Mouse (Mus musculus) midbrain, embryonic 11.5 days (tissue): ENCODE results near the gene H6pd. TPM values are rescaled to one million over a fixed set of nuclear protein-coding genes. Genes with fewer than 3 reads are reported as not detected.

Experiments
- ATAC-seq: fragments of 200-750 bp; cut with Nextera tagmentation; 2 replicates; pipeline ENCODE4 v1.8.0; 2017; ENCODE audit warnings: moderate TSS enrichment, moderate library complexity; ENCODE audit not compliant: low FRiP score
- DNase-seq: peaks from one replicate; pipeline ENCODE4 v3.0.0; 2015; ENCODE audit warnings: low spot score; ENCODE audit errors: missing footprints
- H3K27ac ChIP-seq: fragments of 300-500 bp; sonication (generic); 2 replicates; pipeline ENCODE4 v1.5.1; 2014; ENCODE audit warnings: low read depth, low read length
- H3K27me3 ChIP-seq: fragments of 300-500 bp; sonication (generic); 2 replicates; pipeline ENCODE4 v1.6.1; 2014; ENCODE audit warnings: mild to moderate bottlenecking, low read length, moderate library complexity, mixed read lengths; ENCODE audit not compliant: control insufficient read depth, insufficient read depth
- H3K36me3 ChIP-seq: fragments of 300-500 bp; sonication (generic); 2 replicates; pipeline ENCODE4 v1.6.1; 2014; ENCODE audit warnings: mild to moderate bottlenecking, low read length, moderate library complexity, mixed read lengths; ENCODE audit not compliant: control insufficient read depth, insufficient read depth
- H3K4me1 ChIP-seq: fragments of 300-500 bp; sonication (generic); 2 replicates; pipeline ENCODE4 v1.6.1; 2014; ENCODE audit warnings: low read length; ENCODE audit not compliant: control insufficient read depth, insufficient read depth
- H3K4me2 ChIP-seq: fragments of 300-500 bp; sonication (generic); 2 replicates; pipeline ENCODE4 v1.6.1; 2014; ENCODE audit warnings: mild to moderate bottlenecking, moderate library complexity
- H3K4me3 ChIP-seq: fragments of 300-500 bp; sonication (generic); 2 replicates; pipeline ENCODE4 v1.5.1; 2014; ENCODE audit warnings: low read depth, low read length
- H3K9ac ChIP-seq: fragments of 300-500 bp; sonication (generic); 2 replicates; pipeline ENCODE4 v1.6.1; 2014; ENCODE audit warnings: low read length
- H3K9me3 ChIP-seq: fragments of 300-500 bp; sonication (generic); 2 replicates; pipeline ENCODE4 v1.6.1; 2016; ENCODE audit warnings: low read length; ENCODE audit not compliant: control insufficient read depth
- WGBS: fragments of 180-500 bp; shearing (Covaris S2); extraction: QIAGEN DNeasy Blood & Tissue Kit; methylation state at CpG from one replicate; pipeline ENCODE4 v1.1.7; 2014; 5-methylcytosine and 5-hydroxymethylcytosine counted together
- polyA plus RNA-seq: library from polyadenylated mRNA; unstranded; fragments of >200 nt; fragmentation: Nextera tagmentation; extraction: Ambion mirVana; gene quantifications from 2 replicates; pipeline ENCODE4 v1.2.1, GENCODE M21; 2014

The H6pd gene
- polyA plus RNA-seq, 1 experiment from 2014 or later = 2.4 TPM

- Histone ChIP-seq H3K9ac (peak overlapping the region; percentile 60), H3K27ac (no peak overlapping the region), H3K27me3 (peaks cover 44% of the 10 kb centered on the region), H3K9me3 (no peaks in the 10 kb centered on the region), H3K36me3 (no peaks in the 10 kb centered on the region), H3K4me3 (peak overlapping the region; percentile 57), H3K4me2 (peak overlapping the region; percentile 97), H3K4me1 (peaks cover 7% of the 10 kb centered on the region; the same call in 1 of the 2 replicates)
- DNase-seq = peak; percentile 93
- WGBS = 7% methylated on average over 32 of the region's 32 CpGs
- peak; percentile 12; the same call in 1 of the 2 replicates for ATAC-seq
Measured at GRCm38 (mm10) chr4:149953621-149954481, 55.0 kb downstream of the H6pd start.

- DNase-seq (no peak), ATAC-seq (no peak)
- H3K4me3 ChIP-seq = no peak overlapping the region
- no peak overlapping the region for H3K27ac ChIP-seq
- no peaks in the 10 kb centered on the region for H3K36me3 ChIP-seq
- 86% methylated on average over 9 of the region's 9 CpGs for WGBS
- peaks cover 41% of the 10 kb centered on the region for H3K27me3 ChIP-seq
- no peak overlapping the region for H3K9ac ChIP-seq
- H3K4me1 ChIP-seq = peaks cover 7% of the 10 kb centered on the region; the same call in 1 of the 2 replicates
- H3K4me2 ChIP-seq = no peak overlapping the region
- H3K9me3 ChIP-seq = no peaks in the 10 kb centered on the region
Measured at GRCm38 (mm10) chr4:149952201-149952600, 56.6 kb downstream of the H6pd start.

- H3K4me3 ChIP-seq = no peak overlapping the region
- no peaks in the 10 kb centered on the region for H3K9me3 ChIP-seq
- peaks cover 31% of the 10 kb centered on the region for H3K27me3 ChIP-seq
- no peak overlapping the region for H3K27ac ChIP-seq
- DNase-seq = no peak
- H3K4me2 ChIP-seq = no peak overlapping the region
- ATAC-seq = no peak
- peaks cover 7% of the 10 kb centered on the region; the same call in 1 of the 2 replicates for H3K4me1 ChIP-seq
- WGBS = 87% methylated on average over 13 of the region's 13 CpGs
- no peak overlapping the region for H3K9ac ChIP-seq
- no peaks in the 10 kb centered on the region for H3K36me3 ChIP-seq
Measured at GRCm38 (mm10) chr4:149951201-149951600, 57.6 kb downstream of the H6pd start.

GRCm38 (mm10) chr4:149949691-149950090 lies 59.1 kb downstream of the H6pd start:
- no peak overlapping the region for H3K4me3 ChIP-seq
- no peak overlapping the region for H3K9ac ChIP-seq
- H3K4me1 ChIP-seq = peaks cover 12% of the 10 kb centered on the region
- DNase-seq = no peak
- H3K27ac ChIP-seq = no peak overlapping the region
- WGBS = 83% methylated on average over 13 of the region's 13 CpGs
- H3K4me2 ChIP-seq = no peak overlapping the region
- H3K27me3 ChIP-seq = peaks cover 20% of the 10 kb centered on the region
- no peaks in the 10 kb centered on the region for H3K9me3 ChIP-seq
- ATAC-seq = no peak
- no peaks in the 10 kb centered on the region for H3K36me3 ChIP-seq

GRCm38 (mm10) chr4:149948119-149948518 lies 60.7 kb downstream of the H6pd start:
- WGBS = 91% methylated on average over 5 of the region's 5 CpGs
- Histone ChIP-seq H3K27me3 (peaks cover 9% of the 10 kb centered on the region), H3K9me3 (no peaks in the 10 kb centered on the region), H3K4me3 (no peak overlapping the region), H3K36me3 (no peaks in the 10 kb centered on the region), H3K27ac (no peak overlapping the region), H3K4me2 (no peak overlapping the region), H3K9ac (no peak overlapping the region), H3K4me1 (peaks cover 10% of the 10 kb centered on the region)
- no peak for DNase-seq
- ATAC-seq = no peak

GRCm38 (mm10) chr4:149947396-149947795 lies 61.4 kb downstream of the H6pd start:
- DNase-seq = no peak
- H3K27me3 ChIP-seq = peaks cover 4% of the 10 kb centered on the region
- no peak overlapping the region for H3K27ac ChIP-seq
- peaks cover 10% of the 10 kb centered on the region for H3K4me1 ChIP-seq
- ATAC-seq = no peak
- H3K9ac ChIP-seq = no peak overlapping the region
- no peaks in the 10 kb centered on the region for H3K36me3 ChIP-seq
- H3K4me2 ChIP-seq = no peak overlapping the region
- 76% methylated on average over 5 of the region's 5 CpGs for WGBS
- no peaks in the 10 kb centered on the region for H3K9me3 ChIP-seq
- H3K4me3 ChIP-seq = no peak overlapping the region

- Histone ChIP-seq H3K27me3 (no peaks in the 10 kb centered on the region; the same call in 1 of the 2 replicates), H3K9me3 (no peaks in the 10 kb centered on the region), H3K9ac (no peak overlapping the region), H3K4me1 (peaks cover 10% of the 10 kb centered on the region), H3K4me2 (no peak overlapping the region), H3K27ac (no peak overlapping the region), H3K4me3 (no peak overlapping the region), H3K36me3 (no peaks in the 10 kb centered on the region)
- ATAC-seq (no peak), DNase-seq (no peak)
- WGBS = 73% methylated on average over 9 of the region's 9 CpGs
Measured at GRCm38 (mm10) chr4:149945194-149945593, 63.6 kb downstream of the H6pd start.

- Histone ChIP-seq H3K4me1 (peaks cover 10% of the 10 kb centered on the region), H3K27ac (no peak overlapping the region), H3K27me3 (no peaks in the 10 kb centered on the region; the same call in 1 of the 2 replicates), H3K4me2 (no peak overlapping the region), H3K9me3 (no peaks in the 10 kb centered on the region), H3K4me3 (no peak overlapping the region), H3K9ac (0 out of 2 replicates have a peak overlapping the region, but pooled peaks have one; percentile 15), H3K36me3 (no peaks in the 10 kb centered on the region)
- ATAC-seq = no peak
- WGBS = 40% methylated on average over 12 of the region's 12 CpGs
- no peak for DNase-seq
Measured at GRCm38 (mm10) chr4:149944214-149944613, 64.6 kb downstream of the H6pd start.
